Mouse (Mus musculus): ENCODE data around the gene Ttc39d. TPM values are rescaled to one million over a fixed set of nuclear protein-coding genes. Genes with fewer than 3 reads are reported as not detected.

The Ttc39d gene
- polyA plus RNA-seq, 1 experiment = 174 TPM

GRCm38 (mm10) chr17:80235477-80235876 lies 28.2 kb downstream of the Ttc39d start:
- Histone ChIP-seq H3K27me3 (ENCODE audit: control insufficient read depth, insufficient read depth, low read length) (no peaks in the 10 kb centered on the region), H3K27ac (ENCODE audit: control insufficient read depth, insufficient read depth, low read depth, low read length) (no peak overlapping the region), H3K4me1 (ENCODE audit: control insufficient read depth, insufficient read depth, low read length) (no peaks in the 10 kb centered on the region), H3K36me3 (ENCODE audit: control insufficient read depth, insufficient read depth, low read length) (no peaks in the 10 kb centered on the region; the same call in none of the 2 replicates), H3K4me3 (ENCODE audit: control insufficient read depth, low read depth, low read length) (no peak overlapping the region)
- TF ChIP-seq CTCF (IDR thresholded peaks at IDR 0.05; ENCODE audit: control insufficient read depth, insufficient read depth, insufficient replicate concordance, low read depth, low read length) (no peak), POLR2A (IDR thresholded peaks at IDR 0.05; ENCODE audit: control insufficient read depth, low read depth, low read length) (no peak)

DNA sequence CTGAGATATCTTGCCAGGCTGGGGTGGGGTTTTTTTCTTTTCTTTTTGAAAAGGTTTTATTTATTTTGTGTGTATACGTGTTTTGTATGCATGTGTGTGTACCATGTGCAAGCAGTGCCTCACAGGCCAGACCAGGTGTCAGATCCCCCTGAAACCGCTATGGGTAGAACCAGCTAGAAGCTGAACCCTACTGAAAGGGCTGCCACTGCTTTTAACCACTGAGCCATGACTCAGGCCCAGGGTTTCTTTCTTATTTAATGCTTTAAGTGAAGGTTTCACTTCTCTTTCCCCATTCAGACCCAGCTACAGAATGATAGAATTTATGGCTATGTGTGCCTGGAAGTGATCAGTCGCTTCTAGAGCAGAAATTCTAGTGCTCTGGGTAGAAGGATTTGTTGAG lies 29.5 kb downstream of the Ttc39d start:
- TF ChIP-seq CTCF (IDR thresholded peaks at IDR 0.05; ENCODE audit: control insufficient read depth, insufficient read depth, insufficient replicate concordance, low read depth, low read length) (no peak), POLR2A (IDR thresholded peaks at IDR 0.05; ENCODE audit: control insufficient read depth, low read depth, low read length) (no peak)
- H3K36me3 ChIP-seq (ENCODE audit: control insufficient read depth, insufficient read depth, low read length) = peaks cover under 1% of the 10 kb centered on the region
- H3K27ac ChIP-seq (ENCODE audit: control insufficient read depth, insufficient read depth, low read depth, low read length) = no peak overlapping the region
- H3K27me3 ChIP-seq (ENCODE audit: control insufficient read depth, insufficient read depth, low read length) = no peaks in the 10 kb centered on the region
- H3K4me3 ChIP-seq (ENCODE audit: control insufficient read depth, low read depth, low read length) = no peak overlapping the region
- H3K4me1 ChIP-seq (ENCODE audit: control insufficient read depth, insufficient read depth, low read length) = no peaks in the 10 kb centered on the region

DNA sequence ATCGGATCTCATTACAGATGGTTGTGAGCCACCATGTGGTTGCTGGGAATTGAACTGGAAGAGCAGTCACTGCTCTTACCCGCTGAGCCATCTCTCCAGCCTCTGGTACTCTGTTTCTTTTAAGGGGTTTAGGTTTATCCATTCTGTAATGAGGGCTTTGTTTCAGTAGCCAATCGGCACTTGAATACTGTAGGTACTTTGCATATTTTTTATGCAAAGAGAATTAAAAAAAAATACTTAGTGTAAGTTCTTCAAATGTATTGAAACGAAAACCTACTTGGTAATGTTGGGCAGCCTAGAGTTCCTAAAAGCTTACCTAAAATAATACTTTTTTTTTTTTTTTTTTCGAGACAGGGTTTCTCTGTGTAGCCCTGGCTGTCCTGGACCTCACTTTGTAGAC lies 30.2 kb downstream of the Ttc39d start:
- H3K4me3 ChIP-seq (ENCODE audit: control insufficient read depth, low read depth, low read length) = no peak overlapping the region
- no peaks in the 10 kb centered on the region for H3K27me3 ChIP-seq (ENCODE audit: control insufficient read depth, insufficient read depth, low read length)
- H3K36me3 ChIP-seq (ENCODE audit: control insufficient read depth, insufficient read depth, low read length) = peaks cover 3% of the 10 kb centered on the region
- H3K4me1 ChIP-seq (ENCODE audit: control insufficient read depth, insufficient read depth, low read length) = no peaks in the 10 kb centered on the region
- H3K27ac ChIP-seq (ENCODE audit: control insufficient read depth, insufficient read depth, low read depth, low read length) = no peak overlapping the region
- TF ChIP-seq CTCF (IDR thresholded peaks at IDR 0.05; ENCODE audit: control insufficient read depth, insufficient read depth, insufficient replicate concordance, low read depth, low read length) (no peak), POLR2A (IDR thresholded peaks at IDR 0.05; ENCODE audit: control insufficient read depth, low read depth, low read length) (no peak)

GRCm38 (mm10) chr17:80241594-80241993 lies 34.3 kb downstream of the Ttc39d start:
- Histone ChIP-seq H3K27ac (ENCODE audit: control insufficient read depth, insufficient read depth, low read depth, low read length) (no peak overlapping the region), H3K4me1 (ENCODE audit: control insufficient read depth, insufficient read depth, low read length) (no peaks in the 10 kb centered on the region), H3K36me3 (ENCODE audit: control insufficient read depth, insufficient read depth, low read length) (peaks cover 7% of the 10 kb centered on the region), H3K4me3 (ENCODE audit: control insufficient read depth, low read depth, low read length) (no peak overlapping the region), H3K27me3 (ENCODE audit: control insufficient read depth, insufficient read depth, low read length) (no peaks in the 10 kb centered on the region)
- no peak for TF ChIP-seq POLR2A (IDR thresholded peaks at IDR 0.05; ENCODE audit: control insufficient read depth, low read depth, low read length)
- no peak for TF ChIP-seq CTCF (IDR thresholded peaks at IDR 0.05; ENCODE audit: control insufficient read depth, insufficient read depth, insufficient replicate concordance, low read depth, low read length)

DNA sequence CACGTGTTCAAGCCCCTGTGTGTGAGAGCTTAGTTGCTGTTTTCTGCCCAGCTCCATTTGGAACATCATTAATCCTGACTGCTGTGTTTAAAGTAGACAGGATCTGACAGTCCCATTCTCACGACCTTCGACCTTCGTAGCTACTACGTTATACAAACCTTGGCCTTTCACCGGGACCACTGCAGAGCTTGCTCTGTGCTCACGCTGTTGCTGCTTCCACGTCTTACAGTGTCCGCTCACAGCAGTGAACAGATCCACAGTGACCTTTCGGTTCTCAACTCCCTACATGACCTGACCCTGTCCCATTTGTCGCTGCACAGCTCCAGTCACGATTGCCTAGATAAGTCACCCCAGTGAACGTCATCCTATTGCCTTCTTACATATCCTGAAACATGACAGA lies 35.9 kb downstream of the Ttc39d start:
- no peak for TF ChIP-seq CTCF (IDR thresholded peaks at IDR 0.05; ENCODE audit: control insufficient read depth, insufficient read depth, insufficient replicate concordance, low read depth, low read length)
- TF ChIP-seq POLR2A (IDR thresholded peaks at IDR 0.05; ENCODE audit: control insufficient read depth, low read depth, low read length) = no peak
- Histone ChIP-seq H3K27ac (ENCODE audit: control insufficient read depth, insufficient read depth, low read depth, low read length) (no peak overlapping the region), H3K27me3 (ENCODE audit: control insufficient read depth, insufficient read depth, low read length) (no peaks in the 10 kb centered on the region), H3K36me3 (ENCODE audit: control insufficient read depth, insufficient read depth, low read length) (peaks cover 7% of the 10 kb centered on the region), H3K4me1 (ENCODE audit: control insufficient read depth, insufficient read depth, low read length) (no peaks in the 10 kb centered on the region), H3K4me3 (ENCODE audit: control insufficient read depth, low read depth, low read length) (no peak overlapping the region)

DNA sequence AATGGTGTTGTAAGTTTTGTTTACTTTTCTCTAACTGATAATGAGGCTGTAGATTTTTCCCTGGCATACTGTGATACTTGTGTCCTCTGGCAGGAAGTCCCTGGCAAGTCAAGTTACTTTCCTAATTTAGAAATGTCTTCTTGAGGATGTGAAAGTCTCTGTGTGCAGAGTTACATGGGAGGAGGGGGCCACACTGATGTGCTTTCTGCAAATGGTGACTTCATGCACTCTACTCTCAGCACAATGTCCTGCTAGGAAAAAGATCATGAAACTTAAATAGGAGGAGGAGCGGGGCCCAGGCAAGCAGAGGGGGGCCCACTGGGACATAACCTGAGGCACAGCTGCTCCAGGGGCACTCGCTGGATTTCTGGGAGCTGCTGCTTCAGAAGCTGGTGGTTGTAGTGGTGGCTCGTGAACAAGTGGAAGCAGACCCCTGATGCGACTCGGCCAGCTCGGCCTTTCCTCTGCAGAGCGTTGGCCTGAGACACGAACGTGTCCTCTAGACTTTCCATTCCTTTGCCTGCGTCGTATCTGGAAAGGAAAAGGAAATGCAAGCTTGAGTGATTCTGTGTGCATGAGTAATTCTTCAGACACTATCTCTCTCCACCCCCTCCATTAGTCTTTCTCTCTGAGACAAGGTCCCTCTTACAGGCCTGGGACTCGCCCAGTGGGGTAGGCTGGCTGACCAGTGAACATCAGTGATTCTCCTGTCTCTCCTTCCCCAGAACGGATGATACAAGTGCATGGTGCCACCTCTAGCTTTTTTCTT lies 45.7 kb downstream of the Ttc39d start:
- no peak for TF ChIP-seq CTCF (IDR thresholded peaks at IDR 0.05; ENCODE audit: control insufficient read depth, insufficient read depth, insufficient replicate concordance, low read depth, low read length)
- TF ChIP-seq POLR2A (IDR thresholded peaks at IDR 0.05; ENCODE audit: control insufficient read depth, low read depth, low read length) = no peak
- Histone ChIP-seq H3K27ac (ENCODE audit: control insufficient read depth, insufficient read depth, low read depth, low read length) (0 out of 2 replicates have a peak overlapping the region, but pooled peaks have one; percentile 41), H3K4me1 (ENCODE audit: control insufficient read depth, insufficient read depth, low read length) (no peaks in the 10 kb centered on the region; the same call in 1 of the 2 replicates), H3K4me3 (ENCODE audit: control insufficient read depth, low read depth, low read length) (no peak overlapping the region), H3K36me3 (ENCODE audit: control insufficient read depth, insufficient read depth, low read length) (peaks cover 3% of the 10 kb centered on the region), H3K27me3 (ENCODE audit: control insufficient read depth, insufficient read depth, low read length) (no peaks in the 10 kb centered on the region)

DNA sequence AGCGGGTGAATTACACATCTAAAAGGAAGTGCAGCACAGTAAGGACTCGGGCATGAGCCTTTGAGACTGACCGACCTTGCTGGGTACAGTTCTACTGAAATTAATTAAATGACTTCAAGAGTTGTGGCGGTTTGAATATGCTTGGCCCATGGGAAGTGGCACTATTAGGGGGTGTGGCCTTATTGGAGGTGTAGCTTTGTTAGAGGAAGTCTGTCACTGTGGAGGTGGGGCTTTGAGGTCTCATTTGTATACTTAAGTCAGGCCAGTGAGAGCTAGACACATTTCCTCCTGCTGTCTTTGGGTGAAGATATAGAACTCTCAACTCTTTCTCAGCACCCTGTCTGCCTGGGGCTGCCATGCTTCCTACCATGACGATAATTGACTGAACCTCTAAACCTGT lies 47.2 kb downstream of the Ttc39d start:
- peaks cover 3% of the 10 kb centered on the region for H3K36me3 ChIP-seq (ENCODE audit: control insufficient read depth, insufficient read depth, low read length)

More for the DNA sequence above, 47.2 kb downstream of the Ttc39d start:
- H3K27me3 ChIP-seq (ENCODE audit: control insufficient read depth, insufficient read depth, low read length) = no peaks in the 10 kb centered on the region
- H3K4me3 ChIP-seq (ENCODE audit: control insufficient read depth, low read depth, low read length) = no peak overlapping the region
- H3K27ac ChIP-seq (ENCODE audit: control insufficient read depth, insufficient read depth, low read depth, low read length) = peak overlapping the region; percentile 73
- TF ChIP-seq CTCF (IDR thresholded peaks at IDR 0.05; ENCODE audit: control insufficient read depth, insufficient read depth, insufficient replicate concordance, low read depth, low read length) (no peak), POLR2A (IDR thresholded peaks at IDR 0.05; ENCODE audit: control insufficient read depth, low read depth, low read length) (no peak)
- no peaks in the 10 kb centered on the region; the same call in 1 of the 2 replicates for H3K4me1 ChIP-seq (ENCODE audit: control insufficient read depth, insufficient read depth, low read length)

Data from testis, adult 2 months (tissue).